Mouse (Mus musculus): ENCODE data around the gene Apobec2. TPM values are rescaled to one million over a fixed set of nuclear protein-coding genes. Genes with fewer than 3 reads are reported as not detected.
"Not testable (repeated sequence)": the region's sequence is repeated elsewhere in the genome, so short reads cannot be mapped to it uniquely, and the experiment has no call there.

Gene Apobec2
- under 1 TPM in 1 of 2 experiments, not detected in 1; 0.32 TPM for total RNA-seq (2021)
- long read RNA-seq, experiment 1, result 0 reads
- long read RNA-seq, experiment 2, result 0 reads

- no peak for DNase-seq (ENCODE audit: low spot score in 2 of 2)
- intact Hi-C loops (cut with DNase I), result no loop called here
Measured at GRCm38 (mm10) chr17:48432158-48432980, at the start of gene Apobec2. Gene Apobec2 (minus strand): TSS chr17:48432930.

- intact Hi-C loops (cut with DNase I), result no loop called here
- peak in 1 of 2 experiments; percentile 30 for DNase-seq (ENCODE audit: low spot score in 2 of 2)
Measured at GRCm38 (mm10) chr17:48479952-48480351, 47.2 kb upstream of the Apobec2 start.

GRCm38 (mm10) chr17:48475444-48475843, 42.7 kb upstream of the Apobec2 start:
- intact Hi-C loops (cut with DNase I), result no loop called here
- no peak for DNase-seq (ENCODE audit: low spot score in 2 of 2)

- intact Hi-C loops (cut with DNase I); DNase-seq (ENCODE audit: low spot score in 2 of 2): not testable (repeated sequence)
Measured at GRCm38 (mm10) chr17:48474282-48474681, 41.6 kb upstream of the Apobec2 start.

GRCm38 (mm10) chr17:48467395-48468231, 34.9 kb upstream of the Apobec2 start:
- intact Hi-C loops (cut with DNase I), result loop anchor here (5.0 to 10.0 kb wide), 2 partner anchors 135 to 467 kb away; partner anchors contain the start of gene Lrfn2
- DNase-seq (ENCODE audit: low spot score in 2 of 2), result peak; percentile 82 to 90

- DNase-seq (ENCODE audit: low spot score in 2 of 2), result no peak
- intact Hi-C loops (cut with DNase I), result loop anchor here (5.0 to 10.0 kb wide), 2 partner anchors 135 to 468 kb away; partner anchors contain the start of gene Lrfn2
Measured at GRCm38 (mm10) chr17:48466769-48467394, 34.2 kb upstream of the Apobec2 start.

- no peak for DNase-seq (ENCODE audit: low spot score in 2 of 2)
- intact Hi-C loops (cut with DNase I), result loop anchor here (10.0 kb wide), 1 partner anchor 471 kb away; the partner anchor contains the start of gene Lrfn2
Measured at GRCm38 (mm10) chr17:48463391-48463790, 30.7 kb upstream of the Apobec2 start.

GRCm38 (mm10) chr17:48462096-48462495, 29.4 kb upstream of the Apobec2 start:
- DNase-seq (ENCODE audit: low spot score in 2 of 2), result no peak
- intact Hi-C loops (cut with DNase I), result loop anchor here (10.0 kb wide), 1 partner anchor 473 kb away; the partner anchor contains the start of gene Lrfn2

- DNase-seq (ENCODE audit: low spot score in 2 of 2), result no peak
- intact Hi-C loops (cut with DNase I), result no loop called here
Measured at GRCm38 (mm10) chr17:48457971-48458653, 25.4 kb upstream of the Apobec2 start.

- no peak for DNase-seq (ENCODE audit: low spot score in 2 of 2)
- intact Hi-C loops (cut with DNase I), result no loop called here
Measured at GRCm38 (mm10) chr17:48455955-48456354, 23.2 kb upstream of the Apobec2 start.

- intact Hi-C loops (cut with DNase I), result no loop called here
- no peak for DNase-seq (ENCODE audit: low spot score in 2 of 2)
Measured at GRCm38 (mm10) chr17:48454688-48455087, 22.0 kb upstream of the Apobec2 start, which contains the start of gene Unc5cl. Gene Unc5cl (plus strand): TSS chr17:48454901.

- intact Hi-C loops (cut with DNase I), result no loop called here
- no peak for DNase-seq (ENCODE audit: low spot score in 2 of 2)
Measured at GRCm38 (mm10) chr17:48454190-48454589, 21.5 kb upstream of the Apobec2 start.

GRCm38 (mm10) chr17:48453489-48453888, 20.8 kb upstream of the Apobec2 start:
- DNase-seq (ENCODE audit: low spot score in 2 of 2), result no peak
- intact Hi-C loops (cut with DNase I), result no loop called here

- intact Hi-C loops (cut with DNase I), result no loop called here
- no peak for DNase-seq (ENCODE audit: low spot score in 2 of 2)
Measured at GRCm38 (mm10) chr17:48451753-48452444, 19.2 kb upstream of the Apobec2 start.

- no peak for DNase-seq (ENCODE audit: low spot score in 2 of 2)
- intact Hi-C loops (cut with DNase I), result no loop called here
Measured at GRCm38 (mm10) chr17:48451353-48451675, 18.6 kb upstream of the Apobec2 start, which contains the start of gene Tspo2. Gene Tspo2 (minus strand): TSS chr17:48451522.

- no peak for DNase-seq (ENCODE audit: low spot score in 2 of 2)
- intact Hi-C loops (cut with DNase I), result no loop called here
Measured at GRCm38 (mm10) chr17:48450666-48451352, 18.1 kb upstream of the Apobec2 start.

- intact Hi-C loops (cut with DNase I), result no loop called here
- no peak for DNase-seq (ENCODE audit: low spot score in 2 of 2)
Measured at GRCm38 (mm10) chr17:48447675-48448074, 14.9 kb upstream of the Apobec2 start.

Measured in left cerebral cortex, postnatal 14 days (tissue).